Mouse (Mus musculus) cerebellum, adult 2 months (tissue): ENCODE measurements around the gene Cfap44. TPM values are rescaled to one million over a fixed set of nuclear protein-coding genes. Genes with fewer than 3 reads are reported as not detected.

Experiments
- DNase-seq, 2 experiments: peaks; one replicate each; pipeline ENCODE4 v3.0.0; 2021
- H3K27ac ChIP-seq: fragments of 200-500 bp; 2 replicates; pipeline ENCODE4 v1.5.1; 2012; ENCODE audit warnings: low read length, control low read depth, inconsistent platforms; ENCODE audit not compliant: insufficient read depth
- H3K27me3 ChIP-seq: fragments of 200-500 bp; 2 replicates; pipeline ENCODE4 v1.6.1; 2012; ENCODE audit warnings: inconsistent platforms, mild to moderate bottlenecking, low read length, moderate library complexity; ENCODE audit not compliant: control insufficient read depth, insufficient read depth
- H3K4me1 ChIP-seq: fragments of 200-500 bp; 2 replicates; pipeline ENCODE4 v1.6.1; 2011; ENCODE audit warnings: low read length; ENCODE audit not compliant: control insufficient read depth, insufficient read depth
- H3K4me3 ChIP-seq: fragments of 200-500 bp; replicated peaks from 2 replicates; pipeline ENCODE3; 2011; ENCODE audit warnings: mild to moderate bottlenecking, low read depth, low read length, control low read depth; ENCODE audit not compliant: insufficient read depth
- CTCF ChIP-seq: fragments of 200-500 bp; IDR thresholded peaks from 2 replicates; pipeline ENCODE4 v1.5.1; 2011; ENCODE audit warnings: low read depth, mild to moderate bottlenecking, control low read depth, low read length, moderate library complexity, borderline replicate concordance; ENCODE audit not compliant: insufficient read depth
- POLR2A ChIP-seq: fragments of 200-500 bp; IDR thresholded peaks from 2 replicates; pipeline ENCODE4 v1.6.1; 2011; ENCODE audit warnings: low read length, control low read depth, borderline replicate concordance; ENCODE audit not compliant: insufficient read depth
- WGBS: fragments of 180-500 bp; shearing (Covaris S2); methylation state at CpG from one replicate; pipeline ENCODE4 v1.1.7; 2018; 5-methylcytosine and 5-hydroxymethylcytosine counted together
- polyA plus RNA-seq: library from polyadenylated mRNA; depleted of rRNA; stranded (reverse); fragments of >200 nt; gene quantifications from 2 replicates; pipeline ENCODE4 v1.2.3, GENCODE M21; 2012; rRNA removed

The Cfap44 gene
- 1.5 and 2.5 TPM in 2 replicates for polyA plus RNA-seq

DNA sequence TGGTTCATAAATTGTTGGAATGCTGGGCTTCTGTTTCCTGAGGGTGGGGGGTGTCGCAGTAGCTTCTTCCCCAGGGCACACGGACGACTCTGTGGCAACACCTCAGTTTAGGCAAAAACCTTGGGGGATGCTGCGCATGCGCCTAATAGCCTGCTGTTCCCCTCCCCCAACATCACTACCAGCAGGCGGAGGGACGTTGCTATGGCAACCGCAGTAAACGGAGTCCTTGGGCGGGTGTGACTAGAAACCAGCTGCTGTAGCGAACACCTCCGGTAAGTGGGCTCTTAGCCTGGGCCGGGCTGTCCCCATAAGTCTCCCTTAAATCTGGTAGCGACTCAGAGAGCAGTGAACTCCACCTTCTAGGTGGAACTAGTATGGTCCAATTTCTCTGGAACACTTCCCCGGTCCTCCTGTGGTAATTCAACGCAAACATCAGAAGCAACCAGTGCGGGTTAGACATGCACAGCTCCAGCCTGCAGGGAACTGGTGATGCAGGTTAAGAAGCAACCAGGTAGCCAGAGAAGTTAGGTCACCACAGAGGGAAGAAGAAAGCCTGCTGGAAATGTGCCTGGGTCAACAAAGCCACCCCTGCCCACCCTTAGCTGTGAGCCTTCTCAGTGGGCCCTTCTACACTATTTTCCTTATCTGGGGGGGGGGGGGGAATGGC lies at the start of gene Cfap44:
Gene Cfap44, plus strand, starts transcription at position 220 of the 667 bp plus-strand sequence.
- no peak for TF ChIP-seq POLR2A
- TF ChIP-seq CTCF = no peak
- H3K4me1 ChIP-seq = no peaks in the 10 kb centered on the region
- DNase-seq = peak; percentile 65 to 68
- no peak within 1 kb of the TSS for H3K27ac ChIP-seq
- peak within 1 kb of the TSS; percentile 34 for H3K4me3 ChIP-seq
- 2% methylated on average over 17 of the region's 17 CpGs for WGBS
- no peaks in the 10 kb centered on the region for H3K27me3 ChIP-seq

DNA sequence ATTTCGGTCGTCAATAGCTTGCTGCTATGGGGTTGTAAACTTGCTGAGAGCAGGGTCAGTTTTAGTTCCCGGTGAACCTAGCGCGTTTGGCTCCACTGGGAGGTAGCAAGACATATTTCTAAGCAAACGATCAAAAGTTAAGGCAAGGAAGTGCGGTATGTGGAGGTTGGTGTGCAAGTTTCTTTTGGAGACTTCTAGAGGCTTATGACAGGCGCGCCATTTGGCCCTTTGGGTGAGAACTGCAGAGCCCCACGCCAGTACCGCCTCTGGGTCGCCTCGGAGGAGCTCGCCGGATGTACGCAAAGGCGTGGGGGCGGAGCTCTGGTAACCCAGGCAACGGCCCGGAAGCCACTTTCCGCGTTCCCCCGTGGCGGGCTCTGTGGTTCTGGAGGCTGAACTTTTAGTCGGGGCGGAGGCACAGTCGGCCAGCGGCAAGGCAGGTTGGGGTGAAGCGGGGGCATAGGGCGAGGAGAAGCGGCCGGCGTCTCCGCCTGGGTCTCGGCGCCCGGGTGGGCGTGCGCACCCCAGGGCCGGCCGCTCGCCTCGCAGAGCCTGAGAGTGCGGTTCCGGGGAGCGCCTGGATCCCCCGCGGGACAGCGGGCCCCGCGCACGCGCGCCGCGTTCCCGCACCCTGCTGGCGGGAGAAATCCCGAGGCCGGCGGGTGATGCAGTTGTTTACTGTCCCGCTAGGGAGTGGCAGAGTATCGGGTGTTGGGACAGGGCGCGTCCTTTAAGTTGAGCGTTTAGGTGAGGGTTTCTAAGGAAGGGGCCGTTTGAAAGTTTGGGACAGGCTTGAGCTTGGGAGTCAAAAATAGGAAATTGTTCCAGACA lies 47.3 kb upstream of the Cfap44 start, which contains the start of gene Spice1:
Gene Spice1, plus strand, starts transcription at position 51 of the 831 bp plus-strand sequence.
- H3K4me3 ChIP-seq = peak within 1 kb of the TSS; percentile 82
- WGBS = under 1% methylated on average over 67 of the region's 67 CpGs
- peak within 1 kb of the TSS; percentile 9; the same call in 1 of the 2 replicates for H3K27ac ChIP-seq
- H3K27me3 ChIP-seq = no peaks in the 10 kb centered on the region
- TF ChIP-seq CTCF (peak; percentile 35; the same call in 1 of the 2 replicates), POLR2A (peak; percentile 88)
- DNase-seq = peak; percentile 93
- H3K4me1 ChIP-seq = no peaks in the 10 kb centered on the region; the same call in 1 of the 2 replicates

DNA sequence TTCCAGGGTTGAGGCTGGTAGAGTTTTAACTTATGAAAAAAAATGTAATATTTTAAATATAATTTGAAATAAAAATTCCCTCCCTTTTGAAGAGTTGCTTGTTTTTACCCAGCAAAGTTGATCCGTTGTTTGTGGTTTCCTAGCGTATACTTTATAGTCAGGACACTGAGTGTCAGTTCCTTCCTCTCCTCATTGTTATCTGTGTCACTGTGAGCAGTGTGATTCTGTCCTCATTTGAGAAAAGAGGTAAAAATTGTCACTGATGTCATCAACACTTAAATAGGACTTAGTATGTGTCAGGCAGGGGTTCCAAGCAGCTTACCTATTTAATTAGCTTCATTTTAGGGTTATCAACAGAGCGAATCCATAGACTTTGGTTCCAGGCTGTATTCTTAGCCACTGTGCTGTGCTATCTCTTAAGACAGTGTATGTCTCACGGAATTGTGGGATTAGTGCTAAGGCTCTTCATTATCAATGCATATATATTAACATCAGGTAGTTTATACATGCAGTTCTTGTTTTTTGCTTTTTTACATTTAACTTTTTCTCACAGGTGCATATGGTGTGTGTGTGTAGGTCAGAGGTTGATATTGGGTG lies 44.7 kb upstream of the Cfap44 start:
- Histone ChIP-seq H3K4me3 (no peak overlapping the region), H3K4me1 (no peaks in the 10 kb centered on the region; the same call in 1 of the 2 replicates), H3K27me3 (no peaks in the 10 kb centered on the region), H3K27ac (no peak overlapping the region)
- no peak for TF ChIP-seq CTCF
- TF ChIP-seq POLR2A = no peak
- WGBS = 92% methylated on average over 4 of the region's 4 CpGs
- no peak for DNase-seq

DNA sequence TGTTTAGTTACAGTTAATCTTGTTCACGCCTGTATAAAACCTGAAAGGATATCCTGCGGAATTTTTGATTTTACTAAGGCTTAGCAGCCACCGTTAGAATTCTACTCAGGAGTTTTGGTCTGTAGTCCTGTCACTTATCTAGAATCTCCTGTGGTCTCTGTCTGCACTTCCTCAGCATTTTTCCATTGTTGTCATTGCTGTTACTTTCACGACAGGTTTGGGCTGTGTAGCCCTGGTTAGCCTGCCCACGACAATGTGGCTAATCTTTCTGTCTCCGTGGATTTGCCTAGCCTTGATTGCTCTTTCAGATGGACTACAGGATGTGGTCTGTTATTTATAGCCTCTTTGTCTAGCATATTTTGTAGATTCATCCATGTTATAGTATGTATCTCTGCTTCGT lies 38.3 kb upstream of the Cfap44 start:
- 90% methylated on average over 7 of the region's 7 CpGs for WGBS
- H3K4me1 ChIP-seq = no peaks in the 10 kb centered on the region

DNA sequence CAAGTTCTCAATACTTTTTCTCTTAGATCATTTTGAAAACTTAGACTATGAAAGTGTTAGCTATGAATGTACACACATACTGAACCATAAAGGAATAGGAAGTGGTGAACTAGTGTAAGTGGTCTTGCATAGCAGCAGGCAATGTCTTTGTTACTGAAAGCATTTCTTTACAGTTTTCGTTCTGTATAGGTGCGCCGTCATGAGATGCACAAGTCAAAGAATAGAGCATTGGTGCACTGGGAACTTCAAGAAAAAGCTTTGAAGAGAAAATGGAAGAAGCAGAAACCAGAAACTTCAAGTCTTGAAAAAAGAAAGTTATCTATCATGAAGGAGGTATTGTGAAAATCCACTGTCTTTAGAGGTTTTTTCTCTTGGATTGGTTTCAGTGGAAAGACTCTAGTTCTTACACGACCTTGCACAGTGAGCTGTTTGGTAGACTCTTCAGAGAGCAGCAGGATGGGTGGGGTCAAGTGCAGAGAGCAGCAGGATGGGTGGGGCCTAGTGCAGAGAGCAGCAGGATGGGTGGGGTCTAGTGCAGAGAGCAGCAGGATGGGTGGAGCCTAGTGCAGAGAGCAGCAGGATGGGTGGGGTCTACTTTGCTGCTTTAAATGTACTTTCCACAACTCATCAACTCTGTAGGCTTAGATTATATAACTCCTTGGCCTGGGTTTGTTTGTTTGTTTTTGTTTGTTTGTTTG lies 36.9 kb upstream of the Cfap44 start:
- H3K4me3 ChIP-seq = no peak overlapping the region
- 74% methylated on average over 4 of the region's 4 CpGs for WGBS
- H3K27me3 ChIP-seq = no peaks in the 10 kb centered on the region
- H3K27ac ChIP-seq = no peak overlapping the region
- TF ChIP-seq CTCF = no peak
- no peak for TF ChIP-seq POLR2A
- DNase-seq = no peak
- H3K4me1 ChIP-seq = no peaks in the 10 kb centered on the region

More for the DNA sequence above, 38.3 kb upstream of the Cfap44 start:
- DNase-seq = no peak
- no peaks in the 10 kb centered on the region for H3K27me3 ChIP-seq
- TF ChIP-seq POLR2A (no peak), CTCF (no peak)
- no peak overlapping the region for H3K4me3 ChIP-seq
- no peak overlapping the region for H3K27ac ChIP-seq

DNA sequence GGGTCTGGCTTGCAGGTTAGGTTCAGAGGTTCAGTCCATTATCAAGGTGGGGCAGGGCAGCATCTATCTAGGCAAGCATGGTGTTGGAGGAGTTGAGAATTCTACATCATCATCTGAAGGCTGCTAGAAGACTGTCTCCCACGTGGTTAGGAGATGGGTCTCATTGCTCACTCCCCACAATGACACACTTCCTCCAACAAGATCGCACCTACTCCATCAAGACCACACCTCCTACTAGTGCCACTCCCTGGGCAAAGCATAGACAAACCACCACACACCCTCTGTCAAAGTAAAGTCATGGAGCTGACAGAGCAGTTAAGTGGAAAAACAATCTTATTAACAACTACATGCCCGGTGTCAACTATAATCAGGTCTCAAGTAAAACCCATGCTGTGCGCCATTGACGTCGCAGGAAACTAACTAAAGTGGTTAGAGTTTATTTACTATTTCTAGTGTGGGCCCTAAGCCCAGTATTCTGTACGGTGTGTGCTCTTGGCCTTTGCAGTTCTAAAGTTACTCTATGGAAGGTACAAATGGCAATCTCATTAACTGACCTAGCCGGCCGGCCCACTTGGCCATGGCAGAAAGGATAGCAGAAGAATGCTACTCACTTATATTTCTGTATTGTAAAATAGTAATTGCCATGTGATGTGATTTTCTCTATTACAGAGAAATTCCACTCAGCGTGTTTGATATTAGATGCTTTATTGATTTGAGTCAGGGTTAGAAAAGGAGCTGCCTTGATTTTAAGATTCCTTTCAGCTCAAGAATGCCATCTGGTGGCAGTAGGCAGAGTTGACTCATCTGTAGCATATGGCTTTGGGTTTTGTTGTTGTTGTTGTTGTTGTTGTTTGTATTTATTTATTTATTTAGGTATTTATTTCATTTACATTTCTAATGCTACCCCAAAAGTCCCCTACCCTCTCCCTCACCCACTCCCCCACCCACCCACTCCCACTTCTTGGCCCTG lies 32.4 kb upstream of the Cfap44 start:
- DNase-seq = peak; percentile 46 to 51
- Histone ChIP-seq H3K27me3 (no peaks in the 10 kb centered on the region), H3K27ac (no peak overlapping the region), H3K4me3 (no peak overlapping the region), H3K4me1 (no peaks in the 10 kb centered on the region)
- no peak for TF ChIP-seq POLR2A
- TF ChIP-seq CTCF = peak; percentile 50; the same call in 1 of the 2 replicates
- WGBS = 77% methylated on average over 10 of the region's 10 CpGs

DNA sequence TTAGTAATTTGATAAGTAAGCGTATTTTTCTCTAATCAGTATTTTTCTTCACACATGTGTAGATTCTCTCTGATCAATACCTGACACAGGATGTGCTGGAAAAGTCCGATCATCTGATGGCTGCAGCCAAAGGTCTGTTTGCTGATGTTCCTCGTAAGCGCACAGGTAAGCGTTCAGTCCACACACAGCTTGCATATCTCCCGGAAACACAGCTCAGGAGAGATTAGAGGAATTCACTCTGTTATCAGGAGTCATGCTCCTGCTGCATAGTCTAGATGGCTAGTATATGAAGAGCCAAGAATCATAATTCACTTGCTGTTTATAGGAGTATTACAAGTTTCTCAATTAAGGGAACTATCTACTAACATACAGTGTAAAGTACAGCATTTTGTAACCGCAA lies 29.1 kb upstream of the Cfap44 start:
- no peaks in the 10 kb centered on the region for H3K4me1 ChIP-seq
- DNase-seq = no peak
- 97% methylated on average over 7 of the region's 7 CpGs for WGBS
- TF ChIP-seq CTCF = no peak
- no peak for TF ChIP-seq POLR2A
- H3K27ac ChIP-seq = no peak overlapping the region
- no peak overlapping the region for H3K4me3 ChIP-seq
- no peaks in the 10 kb centered on the region for H3K27me3 ChIP-seq
